In the genomic region with DNA sequence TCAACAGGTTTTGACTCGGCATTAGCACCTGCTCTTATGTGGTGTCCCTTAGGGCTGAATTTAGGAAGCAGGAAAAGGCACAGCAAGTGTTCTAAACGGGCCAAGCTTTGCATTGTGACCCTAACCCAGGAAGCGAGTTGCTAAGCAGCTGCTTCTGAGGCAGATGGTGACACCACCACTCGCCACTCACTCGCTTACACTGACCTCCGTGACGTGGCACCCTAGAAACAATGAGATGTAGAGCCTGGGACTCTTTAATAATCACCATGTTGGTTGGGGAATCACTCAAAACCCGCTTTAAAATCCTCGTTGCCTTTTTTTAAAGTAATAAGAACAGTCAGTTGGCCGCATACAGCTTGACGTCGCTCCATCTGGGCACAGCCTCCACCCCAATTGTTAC, we compare ENCODE assay signal across 26 mouse cellular contexts.
"Had no signal": no experiment of that assay in that cellular context is flagged by ENCODE, and none has a peak within 500 bp of the region (broad histone marks: within the 10 kb centered on the region; RNA-seq: fewer than 3 reads in every experiment).

No protein-coding gene starts in this region.

- H3K4me2 ChIP-seq: heart, embryonic 11.5 days; heart, embryonic 13.5 days; heart, embryonic 15.5 days; hindbrain, embryonic 13.5 days; hindbrain, embryonic 15.5 days; kidney, embryonic 15.5 days; limb, embryonic 12.5 days; limb, embryonic 15.5 days; liver, embryonic 12.5 days had no signal

- H3K4me1 ChIP-seq: heart, embryonic 13.5 days; heart, embryonic 15.5 days; hindbrain, embryonic 13.5 days; hindbrain, embryonic 15.5 days; kidney, embryonic 15.5 days; limb, embryonic 12.5 days; limb, embryonic 15.5 days; liver, embryonic 12.5 days had no signal

- H3K4me3 ChIP-seq: heart, embryonic 13.5 days; heart, embryonic 15.5 days; hindbrain, embryonic 13.5 days; hindbrain, embryonic 15.5 days; kidney, embryonic 15.5 days; limb, embryonic 12.5 days; limb, embryonic 15.5 days; liver, embryonic 12.5 days had no signal

- DNase-seq: gastrocnemius, postnatal 14 days; gastrocnemius, postnatal 36 days; heart, adult 18-20 months; heart, postnatal 14 days; heart, postnatal 36 days; kidney, adult 11 months; kidney, adult 2 months; kidney, adult 9 months; kidney, postnatal 14 days; kidney, postnatal 36 days; layer of hippocampus, adult 9-11 months; layer of hippocampus, postnatal 36 days; left cerebral cortex, postnatal 4 days had no signal

- H3K27ac ChIP-seq: heart, embryonic 13.5 days; heart, embryonic 15.5 days; hindbrain, embryonic 13.5 days; hindbrain, embryonic 15.5 days; hindbrain, postnatal 0 days; kidney, embryonic 15.5 days; kidney, postnatal 0 days; limb, embryonic 12.5 days; limb, embryonic 15.5 days; liver, embryonic 12.5 days; liver, embryonic 14.5 days had no signal

- H3K9ac ChIP-seq: heart, embryonic 13.5 days; heart, embryonic 15.5 days; hindbrain, embryonic 13.5 days; hindbrain, embryonic 15.5 days; kidney, embryonic 15.5 days; limb, embryonic 12.5 days; limb, embryonic 15.5 days; liver, embryonic 12.5 days; liver, embryonic 14.5 days had no signal

- H3K27me3 ChIP-seq: heart, embryonic 13.5 days; heart, embryonic 15.5 days; hindbrain, embryonic 13.5 days; hindbrain, embryonic 15.5 days; kidney, embryonic 15.5 days; limb, embryonic 12.5 days; limb, embryonic 15.5 days had no signal

- H3K9me3 ChIP-seq: heart, embryonic 13.5 days; heart, embryonic 15.5 days; hindbrain, embryonic 13.5 days; hindbrain, embryonic 15.5 days; kidney, embryonic 15.5 days; limb, embryonic 12.5 days; limb, embryonic 15.5 days; liver, embryonic 12.5 days had no signal

- ATAC-seq: hindbrain, postnatal 0 days; intestine, embryonic 16.5 days; liver, embryonic 12.5 days had no signal
